Mouse (Mus musculus) MEL (cell line): ENCODE measurements around the gene Rtn2. TPM values are rescaled to one million over a fixed set of nuclear protein-coding genes. Genes with fewer than 3 reads are reported as not detected.

ENCODE experiments used
- DNase-seq: peaks from one replicate; pipeline ENCODE4 v3.0.0; 2011; ENCODE audit warnings: low read depth, low spot score
- H3K27ac ChIP-seq: 2 replicates; pipeline ENCODE4 v1.5.1; 2012; ENCODE audit warnings: low read depth, mild to moderate bottlenecking, control low read depth, low read length, moderate library complexity; ENCODE audit not compliant: control insufficient read depth
- H3K27me3 ChIP-seq, 2 experiments: fragments of 150-350 bp in 1 of 2; sonication (generic) in 1 of 2; 2 replicates each; pipeline ENCODE4 v1.6.1; 2012; ENCODE audit warnings: low read length in 2 of 2, mild to moderate bottlenecking in 2 of 2, improper control_type of control experiment in 1 of 2, moderate library complexity in 1 of 2; ENCODE audit not compliant: insufficient read depth in 2 of 2, control insufficient read depth in 1 of 2
- H3K36me3 ChIP-seq, 2 experiments: 2 replicates each; pipeline ENCODE4 v1.6.1; 2012 to 2014; ENCODE audit warnings: low read length in 2 of 2, improper control_type of control experiment in 1 of 2, inconsistent platforms in 1 of 2, mild to moderate bottlenecking in 1 of 2; ENCODE audit not compliant: insufficient read depth in 2 of 2, control insufficient read depth in 1 of 2
- H3K4me1 ChIP-seq, 2 experiments: fragments of 150-350 bp in 1 of 2; sonication (generic) in 1 of 2; 2 replicates each; pipeline ENCODE4 v1.6.1; 2012; ENCODE audit warnings: low read length in 2 of 2, improper control_type of control experiment in 1 of 2, mild to moderate bottlenecking in 1 of 2; ENCODE audit not compliant: insufficient read depth in 2 of 2, control insufficient read depth in 1 of 2
- H3K4me3 ChIP-seq, 2 experiments: fragments of 150-350 bp in 1 of 2; sonication (generic) in 1 of 2; 2 replicates each; pipeline ENCODE4 v1.5.1; 2012; ENCODE audit warnings: low read depth in 2 of 2, low read length in 2 of 2, mild to moderate bottlenecking in 2 of 2, moderate library complexity in 2 of 2, control low read depth in 1 of 2, improper control_type of control experiment in 1 of 2; ENCODE audit not compliant: control insufficient read depth in 1 of 2, insufficient read depth in 1 of 2
- H3K79me2 ChIP-seq: 2 replicates; pipeline ENCODE4 v1.6.1; 2012; ENCODE audit warnings: mild to moderate bottlenecking, low read length, moderate library complexity; ENCODE audit not compliant: control insufficient read depth, poor library complexity, insufficient read depth
- H3K9ac ChIP-seq: 2 replicates; pipeline ENCODE4 v1.6.1; 2012; ENCODE audit warnings: low read depth, mild to moderate bottlenecking, control low read depth, low read length, moderate library complexity; ENCODE audit not compliant: control insufficient read depth, poor library complexity, severe bottlenecking
- H3K9me3 ChIP-seq: fragments of 150-350 bp; sonication (generic); replicated peaks from 2 replicates; pipeline ENCODE4 v1.6.1; 2012; ENCODE audit warnings: mild to moderate bottlenecking, low read length, improper control_type of control experiment, moderate library complexity; ENCODE audit not compliant: insufficient read depth
- BHLHE40 ChIP-seq: IDR thresholded peaks from 2 replicates; pipeline ENCODE4 v1.6.1; 2012; ENCODE audit warnings: low read depth, mild to moderate bottlenecking, inconsistent platforms, low read length, improper control_type of control experiment, borderline replicate concordance
- CHD2 ChIP-seq: IDR thresholded peaks from 2 replicates; pipeline ENCODE4 v1.6.1; 2011; ENCODE audit warnings: low read length, improper control_type of control experiment
- E2F4 ChIP-seq: IDR thresholded peaks from 2 replicates; pipeline ENCODE4 v1.6.1; 2011; ENCODE audit warnings: low read depth, low read length, improper control_type of control experiment, borderline replicate concordance
- EP300 ChIP-seq, 2 experiments: IDR thresholded peaks; 2 replicates each; pipeline ENCODE4 v1.6.1; 2011; ENCODE audit warnings: improper control_type of control experiment in 2 of 2, low read length in 2 of 2, low read depth in 1 of 2, mild to moderate bottlenecking in 1 of 2
- GABPA ChIP-seq: IDR thresholded peaks from 2 replicates; pipeline ENCODE4 v1.6.1; 2012; ENCODE audit warnings: low read depth, mild to moderate bottlenecking, inconsistent platforms, low read length, improper control_type of control experiment, moderate library complexity
- HCFC1 ChIP-seq: IDR thresholded peaks from 2 replicates; pipeline ENCODE4 v1.6.1; 2012; ENCODE audit warnings: low read depth, mild to moderate bottlenecking, inconsistent platforms, low read length, improper control_type of control experiment, moderate library complexity
- KAT2A ChIP-seq: conservative IDR thresholded peaks from 2 replicates; pipeline ENCODE4 v1.6.1; 2012; ENCODE audit warnings: low read depth, low read length, improper control_type of control experiment, inconsistent platforms
- MAFK ChIP-seq: IDR thresholded peaks from 2 replicates; pipeline ENCODE4 v1.6.1; 2011; ENCODE audit warnings: low read depth, mild to moderate bottlenecking, low read length, improper control_type of control experiment, borderline replicate concordance
- MAZ ChIP-seq: IDR thresholded peaks from 2 replicates; pipeline ENCODE4 v1.6.1; 2012; ENCODE audit warnings: low read depth, mild to moderate bottlenecking, inconsistent platforms, low read length, improper control_type of control experiment
- NELFE ChIP-seq: IDR thresholded peaks from 2 replicates; pipeline ENCODE4 v1.6.1; 2011; ENCODE audit warnings: low read depth, low read length, improper control_type of control experiment
- POLR2AphosphoS5 ChIP-seq: IDR thresholded peaks from 2 replicates; pipeline ENCODE4 v1.6.1; 2012; ENCODE audit warnings: low read depth, borderline replicate concordance, mild to moderate bottlenecking, inconsistent platforms, low read length, moderate library complexity, mixed read lengths
- SMC3 ChIP-seq: IDR thresholded peaks from 2 replicates; pipeline ENCODE4 v1.6.1; 2011; ENCODE audit warnings: low read depth, low read length, improper control_type of control experiment
- TBP ChIP-seq: IDR thresholded peaks from 2 replicates; pipeline ENCODE4 v1.8.0; 2011; ENCODE audit warnings: low read depth, low read length, improper control_type of control experiment
- TCF12 ChIP-seq: IDR thresholded peaks from 2 replicates; pipeline ENCODE4 v1.6.1; 2014; ENCODE audit warnings: low read depth, mild to moderate bottlenecking, inconsistent platforms, low read length, improper control_type of control experiment, moderate library complexity
- UBTF ChIP-seq: IDR thresholded peaks from 2 replicates; pipeline ENCODE4 v1.6.1; 2012; ENCODE audit warnings: low read depth, mild to moderate bottlenecking, inconsistent platforms, low read length, improper control_type of control experiment, moderate library complexity, borderline replicate concordance; ENCODE audit not compliant: insufficient read depth
- ZMIZ1 ChIP-seq: IDR thresholded peaks from 2 replicates; pipeline ENCODE4 v1.6.1; 2012; ENCODE audit warnings: low read depth, mild to moderate bottlenecking, inconsistent platforms, low read length, improper control_type of control experiment, moderate library complexity
- ZNF384 ChIP-seq: IDR thresholded peaks from 2 replicates; pipeline ENCODE4 v1.6.1; 2012; ENCODE audit warnings: low read depth, mild to moderate bottlenecking, inconsistent platforms, low read length, improper control_type of control experiment
- polyA plus RNA-seq, 2 experiments: library from polyadenylated mRNA; stranded (reverse) in 1 of 2; unstranded in 1 of 2; fragments of >175 nt in 1 of 2; fragments of >200 nt in 1 of 2; gene quantifications; 2 replicates each; pipeline versions ENCODE4 v1.2.1 to v1.2.4; 2012; ENCODE audit warnings: low replicate concordance in 2 of 2, low read depth in 1 of 2; ENCODE audit not compliant: insufficient read length in 2 of 2, insufficient read depth in 1 of 2, missing spikeins in 1 of 2
- total RNA-seq: library from RNA; depleted of rRNA; stranded (reverse); fragments of 300-350 nt; gene quantifications from 2 replicates; pipeline ENCODE4 v1.2.3, GENCODE M21; 2012

Gene Rtn2
- total and polyA plus RNA-seq, 3 experiments, result 0.27 to 1.4 TPM; not detected in 1

DNA sequence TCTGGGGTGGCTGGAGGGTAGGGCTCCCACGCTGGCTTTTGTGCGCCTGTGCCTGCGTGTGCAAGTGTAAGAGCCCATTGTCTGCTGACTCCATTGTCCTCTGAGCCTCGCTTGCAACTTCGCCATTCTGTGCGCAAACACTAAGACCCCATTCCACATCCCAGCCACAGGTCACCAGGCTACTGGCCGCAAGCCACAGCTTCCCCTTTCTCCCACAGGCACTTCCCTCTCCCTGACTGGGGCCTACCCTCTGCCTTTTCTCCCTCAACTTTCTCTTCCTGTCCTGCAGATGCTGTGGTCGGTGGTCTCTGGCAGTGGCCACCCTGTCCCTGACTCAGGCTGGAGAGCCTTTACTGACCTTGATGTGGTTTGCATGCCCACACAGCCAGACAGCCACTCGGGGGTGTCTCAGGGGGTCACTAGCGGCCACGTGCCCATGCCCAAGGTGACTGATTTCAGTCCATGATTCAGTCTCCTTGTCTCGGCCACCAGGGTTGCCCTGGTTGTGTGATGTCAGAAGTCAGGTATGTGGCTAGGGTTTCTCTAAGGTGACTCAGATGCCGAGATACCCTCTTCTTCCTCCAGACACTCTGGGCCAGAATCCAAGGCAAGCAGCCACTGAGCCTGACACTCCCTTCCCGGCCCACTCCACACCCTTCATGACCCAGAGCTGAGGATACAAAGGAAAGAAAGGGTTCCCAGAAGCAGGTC, 34.2 kb downstream of the Rtn2 start:
- H3K79me2 ChIP-seq, result no peaks in the 10 kb centered on the region
- peaks cover 6 to 7% of the 10 kb centered on the region in 2 experiments; a peak in 3 of 4 replicates for H3K27me3 ChIP-seq
- H3K4me1 ChIP-seq, result peaks cover 0 to 25% of the 10 kb centered on the region in 2 experiments; a peak in 2 of 4 replicates
- peak in 1 of 2 experiments; percentile 59; a peak in 2 of 4 replicates for TF ChIP-seq EP300 (IDR thresholded peaks at IDR 0.05; ENCODE audit: low read depth in 1 of 2, low read length in 2 of 2)
- no peak for TF ChIP-seq TCF12
- no peak overlapping the region for H3K27ac ChIP-seq
- H3K4me3 ChIP-seq, result no peak overlapping the region
- DNase-seq, result peak; percentile 64
- no peaks in the 10 kb centered on the region for H3K9me3 ChIP-seq
- no peak overlapping the region for H3K9ac ChIP-seq
- no peaks in the 10 kb centered on the region for H3K36me3 ChIP-seq

DNA sequence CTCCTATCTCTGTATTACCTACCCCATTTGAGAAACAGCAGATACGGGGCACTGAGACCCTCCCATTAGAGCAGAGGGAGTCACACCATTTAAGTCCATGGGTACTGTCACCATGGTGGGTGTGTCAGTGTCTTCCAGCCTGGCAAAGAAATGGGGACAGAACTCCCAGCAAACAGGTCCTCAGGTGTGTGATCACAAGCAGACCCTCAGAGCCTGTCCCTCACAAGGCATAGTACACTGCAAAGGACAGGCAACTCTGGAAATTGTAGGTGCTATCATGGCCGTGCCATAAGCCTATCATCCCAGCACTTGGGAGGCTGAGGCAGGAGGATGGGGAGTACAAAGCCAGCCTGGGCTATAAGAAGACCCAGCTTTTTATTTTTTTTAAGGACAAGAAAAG, 35.8 kb downstream of the Rtn2 start:
- Histone ChIP-seq H3K36me3 (no peaks in the 10 kb centered on the region), H3K27me3 (peaks cover 3 to 9% of the 10 kb centered on the region in 2 experiments; a peak in 3 of 4 replicates), H3K27ac (no peak overlapping the region), H3K4me1 (peaks cover 0 to 25% of the 10 kb centered on the region in 2 experiments; a peak in 2 of 4 replicates), H3K79me2 (no peaks in the 10 kb centered on the region), H3K4me3 (peak overlapping the region in 1 of 2 experiments; percentile 37; a peak in 1 of 4 replicates), H3K9ac (no peak overlapping the region), H3K9me3 (no peaks in the 10 kb centered on the region)
- DNase-seq, result no peak
- TF ChIP-seq TBP (no peak), GABPA (no peak), BHLHE40 (no peak)

DNA sequence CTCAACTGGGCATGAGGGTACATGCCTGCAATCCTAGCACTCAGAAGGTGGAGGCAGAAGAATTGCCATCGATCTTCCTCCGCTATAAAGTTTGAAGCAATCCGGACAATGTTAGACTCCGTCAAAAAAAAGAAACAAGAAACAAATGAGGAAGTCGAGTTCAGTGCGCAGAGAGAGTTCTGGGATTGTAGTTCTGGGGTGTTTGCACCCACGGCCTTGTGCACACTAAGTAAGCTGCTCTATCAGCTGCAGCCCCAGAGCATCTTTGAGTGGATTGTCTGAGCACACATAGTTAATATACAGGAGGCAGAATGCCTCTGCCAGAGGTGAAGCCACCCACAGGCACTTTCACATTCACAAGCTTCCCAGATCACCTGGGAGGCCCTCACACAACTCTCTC, 36.3 kb downstream of the Rtn2 start:
- no peak for TF ChIP-seq NELFE
- no peak for TF ChIP-seq POLR2AphosphoS5
- no peak for TF ChIP-seq UBTF
- no peak for TF ChIP-seq KAT2A
- no peak for TF ChIP-seq SMC3
- no peak for TF ChIP-seq CHD2
- no peak for TF ChIP-seq MAFK
- TF ChIP-seq ZNF384, result 0 out of 2 replicates have a peak, but pooled peaks have one; percentile 29
- no peak for TF ChIP-seq MAZ
- no peak for TF ChIP-seq E2F4
- TF ChIP-seq BHLHE40, result no peak
- TF ChIP-seq ZMIZ1, result no peak
- peak; percentile 72 for TF ChIP-seq HCFC1
- H3K27me3 ChIP-seq, result peaks cover 3 to 8% of the 10 kb centered on the region in 2 experiments; a peak in 3 of 4 replicates
- H3K27ac ChIP-seq, result no peak overlapping the region
- no peaks in the 10 kb centered on the region for H3K36me3 ChIP-seq
- H3K9ac ChIP-seq, result 0 out of 2 replicates have a peak overlapping the region, but pooled peaks have one; percentile 40
- H3K4me1 ChIP-seq, result peaks cover 0 to 25% of the 10 kb centered on the region in 2 experiments; a peak in 2 of 4 replicates
- no peaks in the 10 kb centered on the region for H3K79me2 ChIP-seq
- DNase-seq, result peak; percentile 71
- H3K4me3 ChIP-seq, result peak overlapping the region in 1 of 2 experiments; percentile 37; a peak in 1 of 4 replicates
- H3K9me3 ChIP-seq, result no peaks in the 10 kb centered on the region
